Mouse (Mus musculus) gastrocnemius, postnatal 36 days (tissue): ENCODE results near the gene Fam173a. TPM values are rescaled to one million over a fixed set of nuclear protein-coding genes. Genes with fewer than 3 reads are reported as not detected.

Source experiments
- DNase-seq, 2 experiments: peaks; one replicate each; pipeline ENCODE4 v3.0.0; 2022
- intact Hi-C: fragments of 180-260 bp; cut with DNase I; formaldehyde crosslinking; loops from one replicate; pipeline ENCODE4 v1.15.1; 2025
- total RNA-seq, 2 experiments: library from RNA; stranded (reverse); gene quantifications; 2 replicates each; pipeline ENCODE4 v1.2.3; 2021

Fam173a gene
- total RNA-seq, 2 experiments from 2014 or later = 34.8 to 38.9 TPM

DNA sequence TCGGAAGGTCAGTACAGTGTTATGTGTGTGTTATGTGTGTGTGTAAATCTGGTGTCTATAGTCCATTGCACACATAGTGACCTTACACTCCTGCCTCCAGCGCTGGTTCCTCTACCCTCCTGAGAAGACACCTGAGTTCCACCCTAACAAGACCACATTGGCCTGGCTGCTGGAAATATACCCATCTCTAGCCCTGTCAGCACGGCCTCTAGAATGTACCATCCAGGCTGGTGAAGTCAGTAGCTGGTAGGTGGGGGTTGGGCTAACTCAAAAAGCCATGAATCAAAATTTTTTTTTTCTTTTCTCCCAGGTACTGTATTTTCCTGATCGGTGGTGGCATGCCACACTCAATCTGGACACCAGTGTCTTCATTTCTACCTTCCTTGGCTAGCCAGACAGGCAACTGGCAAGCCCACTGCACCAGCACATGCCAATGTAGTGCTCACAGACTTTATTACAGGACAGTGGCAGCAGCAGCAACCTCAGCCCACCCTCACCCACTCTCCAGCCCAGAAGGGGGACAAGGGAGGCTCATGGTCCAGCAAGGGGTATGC is 37.6 kb upstream of the Fam173a start:
- intact Hi-C loops = no loop called here

DNA sequence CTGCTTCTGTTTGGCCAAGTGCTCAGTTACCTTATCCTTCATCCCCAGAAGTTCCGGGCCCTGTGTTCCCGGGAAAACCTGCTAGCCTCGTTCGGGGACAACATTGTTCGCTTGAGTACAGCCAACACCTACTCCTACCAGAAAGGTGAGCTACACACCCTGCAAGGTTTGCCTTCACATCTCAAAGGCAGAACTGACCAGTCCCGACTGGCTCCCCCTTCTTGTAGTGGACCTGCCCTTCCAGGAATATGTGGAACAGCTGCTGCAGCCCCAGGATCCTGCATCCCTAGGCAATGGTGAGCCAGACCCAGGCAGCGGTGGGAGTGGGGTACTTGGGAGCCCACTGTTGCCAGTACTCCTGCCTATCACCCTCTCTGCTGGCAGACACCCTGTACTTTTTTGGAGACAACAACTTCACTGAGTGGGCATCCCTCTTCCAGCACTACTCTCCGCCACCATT is 36.9 kb upstream of the Fam173a start:
- no peak for DNase-seq
- intact Hi-C loops = loop anchor here (10.0 kb wide), 1 partner anchor 935 kb away; the partner anchor contains the start of genes Eme2, Mrps34 and Nme3

More for the DNA sequence above, 37.6 kb upstream of the Fam173a start:
- DNase-seq = no peak

DNA sequence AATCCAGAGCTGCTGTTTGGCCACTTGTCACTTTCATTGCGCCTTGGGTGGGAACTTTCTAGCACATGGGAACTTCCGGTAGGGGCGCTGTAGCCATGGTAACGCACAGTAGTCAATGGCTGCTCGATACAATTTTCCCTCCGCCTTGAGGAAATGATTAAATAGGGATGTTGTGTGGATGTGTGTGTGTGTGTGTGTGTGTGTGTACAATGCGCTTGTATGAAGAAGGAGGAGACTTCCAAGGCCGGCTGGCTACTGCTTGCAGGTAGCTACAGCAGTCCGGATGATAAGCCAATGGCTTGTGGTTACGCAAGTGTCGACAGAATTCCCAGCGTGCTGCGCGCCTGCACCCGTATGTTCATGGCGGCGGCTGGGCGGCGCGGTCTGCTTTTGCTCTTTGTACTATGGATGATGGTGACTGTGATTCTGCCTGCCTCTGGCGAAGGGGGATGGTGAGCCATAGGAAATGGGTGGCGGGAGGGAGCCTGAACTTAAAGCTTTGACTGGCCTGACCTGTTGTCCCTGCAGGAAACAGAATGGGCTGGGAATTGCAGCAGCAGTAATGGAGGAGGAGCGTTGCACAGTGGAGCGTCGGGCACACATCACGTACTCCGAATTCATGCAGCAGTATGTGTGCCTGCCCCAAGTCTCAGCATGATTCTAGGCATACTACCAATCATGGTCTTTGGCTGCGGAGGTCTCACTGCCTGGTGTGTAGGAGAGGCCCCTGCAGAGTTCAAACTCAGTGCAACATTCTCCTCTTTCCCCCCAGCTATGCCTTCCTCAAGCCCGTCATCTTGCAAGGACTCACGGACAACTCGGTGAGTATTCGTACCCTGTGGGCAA is 36.2 kb upstream of the Fam173a start, which contains the start of gene Jmjd8:
TSS of gene Jmjd8 (plus strand) at position 156 of the 846 bp plus-strand sequence.
- peak; percentile 51 to 66 for DNase-seq
- intact Hi-C loops = loop anchor here (10.0 kb wide), 1 partner anchor 934 kb away; the partner anchor contains the start of genes Eme2, Mrps34 and Nme3

DNA sequence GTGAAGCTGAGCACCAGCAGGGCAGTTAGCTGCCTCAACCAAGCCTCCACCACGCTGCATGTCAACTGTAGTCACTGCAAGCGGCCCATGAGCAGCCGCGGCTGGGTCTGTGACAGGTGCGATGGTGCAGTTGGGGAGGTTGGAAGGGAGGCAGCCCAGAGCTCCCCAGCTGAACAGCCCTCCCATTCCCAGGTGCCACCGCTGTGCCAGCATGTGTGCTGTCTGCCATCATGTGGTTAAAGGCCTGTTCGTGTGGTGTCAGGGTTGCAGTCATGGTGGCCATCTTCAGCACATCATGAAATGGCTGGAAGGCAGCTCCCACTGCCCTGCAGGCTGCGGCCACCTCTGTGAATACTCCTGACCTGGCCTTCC is 35.5 kb upstream of the Fam173a start:
- intact Hi-C loops = loop anchor here (10.0 kb wide), 1 partner anchor 933 kb away; the partner anchor contains the start of genes Eme2, Mrps34 and Nme3
- no peak for DNase-seq

DNA sequence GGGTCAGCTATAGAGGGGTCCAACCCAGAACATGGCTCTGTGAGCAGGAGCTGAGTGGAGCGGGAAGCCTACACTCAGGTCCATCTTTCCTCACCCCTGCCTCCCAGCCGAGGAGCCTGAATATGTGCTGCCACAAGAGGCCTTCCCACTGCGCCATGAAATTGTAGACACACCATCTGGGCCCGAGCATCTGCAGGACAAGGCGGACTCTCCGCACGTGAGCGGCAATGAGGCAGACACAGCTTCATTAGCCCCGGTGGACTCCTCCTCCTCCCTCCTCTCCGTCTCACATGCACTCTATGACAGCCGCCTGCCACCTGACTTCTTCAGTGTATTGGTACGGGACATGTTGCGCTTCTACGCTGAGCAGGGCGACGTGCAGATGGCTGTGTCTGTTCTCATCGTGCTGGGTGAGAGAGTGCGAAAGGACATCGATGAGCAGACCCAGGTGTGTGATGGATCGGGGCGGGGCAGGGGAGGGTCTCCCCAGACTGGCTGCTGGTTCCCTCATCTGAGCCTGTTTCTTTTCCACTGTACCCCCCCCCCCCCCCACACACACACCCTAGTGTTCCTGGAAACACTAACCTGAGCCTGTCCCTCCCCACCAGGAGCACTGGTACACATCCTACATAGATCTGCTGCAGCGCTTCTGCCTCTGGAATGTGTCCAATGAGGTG is 35.0 kb upstream of the Fam173a start:
- DNase-seq = no peak
- intact Hi-C loops = loop anchor here (10.0 kb wide), 1 partner anchor 933 kb away; the partner anchor contains the start of genes Eme2, Mrps34 and Nme3

DNA sequence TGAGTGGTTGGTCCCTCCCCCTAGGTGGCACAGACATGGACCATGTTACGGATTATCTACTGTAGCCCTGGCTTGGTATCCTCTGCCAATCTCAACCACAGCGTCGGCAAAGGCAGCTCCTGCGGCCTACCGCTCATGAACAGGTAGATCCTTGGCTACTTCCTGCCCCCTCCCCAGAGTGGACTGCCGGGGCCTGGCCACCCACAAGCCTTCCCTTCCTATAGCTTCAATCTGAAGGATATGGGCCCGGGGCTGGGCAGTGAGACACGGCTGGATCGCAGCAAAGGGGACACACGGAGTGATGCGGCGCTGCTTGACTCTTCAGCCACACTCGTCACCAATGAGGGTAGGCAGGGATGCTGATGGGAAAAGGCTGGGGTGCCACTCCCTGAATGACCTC is 34.3 kb upstream of the Fam173a start:
- intact Hi-C loops = loop anchor here (10.0 kb wide), 1 partner anchor 932 kb away; the partner anchor contains the start of genes Eme2, Mrps34 and Nme3
- DNase-seq = no peak

DNA sequence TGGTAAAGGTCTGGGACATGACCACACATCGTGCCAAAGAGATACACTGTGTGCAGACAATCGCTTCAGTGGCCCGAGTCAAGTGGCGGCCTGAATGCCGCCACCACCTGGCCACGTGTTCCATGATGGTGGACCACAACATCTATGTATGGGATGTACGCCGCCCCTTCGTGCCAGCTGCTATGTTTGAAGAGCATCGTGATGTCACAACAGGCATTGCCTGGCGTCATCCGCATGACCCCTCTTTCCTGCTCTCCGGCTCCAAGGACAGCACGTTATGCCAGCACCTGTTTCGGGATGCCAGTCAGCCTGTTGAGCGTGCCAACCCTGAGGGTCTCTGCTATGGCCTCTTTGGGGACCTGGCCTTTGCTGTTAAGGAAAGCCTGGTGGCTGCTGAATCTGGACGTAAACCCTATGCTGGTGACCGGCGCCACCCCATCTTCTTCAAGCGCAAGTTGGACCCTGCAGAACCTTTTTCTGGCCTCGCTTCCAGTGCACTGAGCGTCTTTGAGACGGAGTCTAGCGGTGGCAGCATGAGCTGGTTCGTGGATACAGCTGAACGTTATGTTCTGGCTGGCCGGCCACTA is 33.4 kb upstream of the Fam173a start:
- DNase-seq = no peak
- intact Hi-C loops = loop anchor here (10.0 kb wide), 1 partner anchor 931 kb away; the partner anchor contains the start of genes Eme2, Mrps34 and Nme3

DNA sequence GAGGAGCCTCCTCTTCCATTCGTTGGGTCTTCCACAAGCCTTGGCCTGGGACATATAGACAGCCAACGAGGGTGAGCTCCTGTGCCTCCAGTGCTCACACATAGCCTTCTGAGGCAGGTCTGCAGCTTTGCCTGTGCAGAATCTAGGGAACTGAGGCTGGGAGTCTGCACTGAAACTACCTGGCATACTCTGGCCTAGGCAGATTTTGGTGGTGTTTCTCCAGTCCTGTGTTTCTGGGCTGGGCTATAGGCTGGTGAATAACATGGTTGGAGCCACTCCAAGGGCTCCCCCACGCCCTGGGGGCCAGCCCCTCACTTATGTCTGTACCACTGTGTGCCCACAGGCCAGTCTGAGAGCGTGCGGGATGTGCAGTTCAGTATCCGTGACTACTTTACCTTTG is 32.6 kb upstream of the Fam173a start:
- DNase-seq = no peak
- intact Hi-C loops = loop anchor here (10.0 kb wide), 1 partner anchor 931 kb away; the partner anchor contains the start of genes Eme2, Mrps34 and Nme3

DNA sequence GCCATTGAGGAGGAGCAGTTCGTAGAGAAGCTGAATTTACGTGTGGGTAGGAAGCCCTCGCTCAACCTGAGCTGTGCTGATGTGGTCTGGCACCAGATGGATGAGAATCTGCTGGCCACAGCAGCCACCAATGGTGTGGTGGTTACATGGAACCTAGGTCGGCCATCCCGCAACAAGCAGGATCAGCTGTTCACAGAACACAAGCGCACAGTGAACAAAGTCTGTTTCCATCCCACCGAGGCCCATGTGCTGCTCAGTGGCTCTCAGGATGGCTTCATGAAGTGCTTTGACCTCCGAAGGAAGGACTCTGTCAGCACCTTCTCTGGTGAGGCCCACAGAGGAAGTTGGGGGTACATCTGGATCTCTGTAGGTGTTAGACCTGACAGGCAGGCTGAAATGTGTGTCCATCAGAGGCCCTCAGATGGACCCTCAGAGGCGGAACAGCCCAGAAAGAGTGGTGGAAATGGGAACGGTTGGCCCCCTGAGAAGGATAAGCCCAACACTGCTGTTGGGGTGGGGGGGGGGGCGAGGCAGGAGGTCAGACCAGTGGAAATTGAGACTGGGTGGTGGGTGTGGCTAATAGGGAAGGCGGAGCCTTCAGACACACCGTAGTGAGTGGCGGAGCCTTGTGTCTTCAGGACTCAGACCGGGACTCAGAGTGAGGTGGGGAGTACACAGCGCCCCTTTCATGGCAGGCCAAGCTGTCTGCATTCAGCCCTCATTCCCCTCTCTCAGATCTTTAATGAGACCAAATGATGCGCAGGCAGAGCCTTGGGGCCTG is 31.9 kb upstream of the Fam173a start:
- intact Hi-C loops = loop anchor here (10.0 kb wide), 1 partner anchor 930 kb away; the partner anchor contains the start of genes Eme2, Mrps34 and Nme3
- no peak for DNase-seq

DNA sequence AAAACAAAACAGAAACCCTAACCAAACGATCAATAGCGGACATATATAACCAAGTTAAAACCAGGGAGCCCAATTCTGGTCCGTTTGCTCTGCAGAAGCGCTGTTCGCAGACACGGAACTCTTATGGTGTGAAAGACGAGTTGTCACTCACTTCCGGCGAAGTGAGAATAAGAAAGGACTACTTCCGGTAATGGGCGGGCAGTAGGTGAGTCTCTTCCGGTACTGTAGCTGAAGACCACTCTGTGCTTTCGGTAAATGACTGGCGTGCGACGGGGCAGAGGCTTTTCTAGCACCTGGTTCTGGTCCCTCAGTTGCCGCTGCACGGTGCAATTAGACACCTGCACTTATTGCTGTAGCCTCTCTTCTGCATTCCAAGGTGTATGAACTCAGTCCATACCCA is 30.8 kb upstream of the Fam173a start, which contains the start of gene Wdr24:
TSS of gene Wdr24 (plus strand) at position 176 of the 400 bp plus-strand sequence.
- intact Hi-C loops = loop anchor here (10.0 kb wide), 1 partner anchor 929 kb away; the partner anchor contains the start of genes Eme2, Mrps34 and Nme3
- DNase-seq = peak; percentile 51 to 71

DNA sequence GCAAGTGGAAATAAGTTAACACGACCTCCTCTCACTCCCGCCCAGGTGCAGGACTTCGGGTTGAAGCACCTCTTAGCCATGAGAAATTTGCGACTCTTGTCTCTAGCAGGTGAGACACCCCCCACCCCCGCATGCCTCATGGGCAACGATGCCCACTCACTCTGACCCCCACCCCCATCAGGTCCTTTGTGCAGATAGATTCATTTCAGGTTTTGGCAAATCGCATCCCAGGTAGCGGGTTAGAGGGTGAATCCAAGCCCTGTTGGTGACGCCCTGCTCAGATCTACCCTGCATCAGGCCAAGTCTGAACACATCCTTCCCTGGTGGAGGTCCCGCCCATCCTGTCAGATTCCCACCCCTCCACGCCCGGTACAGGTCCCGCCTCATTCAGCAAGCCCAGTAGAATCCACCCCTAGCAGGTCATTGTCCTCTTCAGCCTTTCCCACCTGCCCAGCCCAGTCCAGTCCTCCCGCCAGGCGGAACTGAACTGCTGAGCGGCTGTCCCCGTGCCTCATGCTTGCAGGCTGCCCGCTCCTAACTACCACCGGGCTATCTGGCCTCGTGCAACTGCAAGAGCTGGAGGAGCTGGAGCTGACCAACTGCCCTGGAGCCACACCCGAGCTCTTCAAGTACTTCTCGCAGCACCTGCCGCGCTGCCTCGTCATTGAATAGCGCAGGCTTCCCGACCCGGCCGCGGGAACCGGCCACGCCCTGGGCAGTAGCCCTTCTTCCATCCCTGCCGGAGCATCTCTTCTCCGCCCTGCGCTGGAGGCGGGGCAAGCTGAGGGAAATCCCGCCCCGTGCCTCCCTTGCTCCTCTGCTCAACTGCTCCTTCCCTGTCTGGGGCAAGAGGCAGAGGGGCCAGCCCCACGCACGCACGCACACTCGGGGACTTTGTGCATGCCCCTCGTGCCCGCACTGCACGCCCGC is 26.4 kb upstream of the Fam173a start:
- peak in 1 of 2 experiments; percentile 4 for DNase-seq
- intact Hi-C loops = no loop called here

DNA sequence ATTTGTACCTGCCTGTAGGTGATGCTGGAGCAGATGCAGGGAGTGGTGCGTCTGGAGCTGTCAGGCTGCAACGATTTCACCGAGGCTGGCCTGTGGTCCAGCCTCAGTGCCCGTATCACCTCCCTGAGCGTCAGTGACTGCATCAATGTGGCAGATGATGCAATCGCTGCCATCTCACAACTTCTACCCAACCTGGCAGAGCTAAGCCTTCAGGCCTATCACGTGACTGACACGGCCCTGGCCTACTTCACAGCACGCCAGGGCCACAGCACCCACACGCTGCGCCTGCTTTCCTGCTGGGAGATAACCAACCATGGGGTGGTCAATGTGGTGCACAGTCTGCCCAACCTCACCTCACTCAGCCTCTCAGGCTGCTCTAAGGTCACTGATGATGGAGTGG is 25.0 kb upstream of the Fam173a start:
- intact Hi-C loops = no loop called here

DNA sequence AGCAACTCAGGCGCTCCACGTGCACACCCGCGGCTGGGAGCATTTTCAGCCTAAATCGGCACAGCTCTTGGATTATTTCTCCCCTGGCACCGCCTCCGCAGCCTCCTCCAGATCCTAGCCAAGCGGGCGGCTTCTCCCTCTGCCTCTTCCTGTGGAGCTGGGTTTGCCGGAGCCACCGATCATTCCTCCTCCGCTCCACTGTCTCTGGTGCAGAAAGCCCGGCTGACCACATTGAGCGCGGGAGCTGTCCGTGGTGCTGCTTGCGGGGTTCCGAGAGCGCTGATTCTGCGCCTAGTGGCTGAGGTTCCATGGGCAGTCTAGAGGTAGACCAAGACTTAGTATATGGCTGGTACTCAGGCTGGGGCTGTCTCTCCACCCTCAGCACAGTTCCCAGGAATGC is 20.8 kb upstream of the Fam173a start:
- intact Hi-C loops = no loop called here
- DNase-seq = peak; percentile 71 to 73

More for the DNA sequence above, 25.0 kb upstream of the Fam173a start:
- no peak for DNase-seq

DNA sequence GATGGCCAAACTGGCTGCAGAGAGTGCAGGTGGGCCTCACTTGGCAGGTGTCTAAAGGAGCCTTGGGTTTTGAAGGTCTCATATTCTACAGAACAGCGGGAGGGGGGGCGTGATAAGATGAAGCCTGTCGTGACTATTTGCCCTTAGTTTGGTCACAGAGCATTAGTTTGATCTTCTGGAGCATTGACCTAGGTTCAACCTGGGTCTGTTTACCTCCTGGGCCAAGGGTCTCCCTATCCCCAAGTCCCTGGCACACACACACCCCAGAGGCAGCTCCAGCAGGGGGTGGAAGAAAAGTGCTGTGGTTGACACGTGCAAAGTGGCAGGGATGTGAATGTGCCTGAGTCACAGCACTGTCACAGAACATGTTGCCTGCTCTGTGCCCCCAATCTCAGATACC is 18.2 kb upstream of the Fam173a start:
- intact Hi-C loops = no loop called here
- no peak for DNase-seq

DNA sequence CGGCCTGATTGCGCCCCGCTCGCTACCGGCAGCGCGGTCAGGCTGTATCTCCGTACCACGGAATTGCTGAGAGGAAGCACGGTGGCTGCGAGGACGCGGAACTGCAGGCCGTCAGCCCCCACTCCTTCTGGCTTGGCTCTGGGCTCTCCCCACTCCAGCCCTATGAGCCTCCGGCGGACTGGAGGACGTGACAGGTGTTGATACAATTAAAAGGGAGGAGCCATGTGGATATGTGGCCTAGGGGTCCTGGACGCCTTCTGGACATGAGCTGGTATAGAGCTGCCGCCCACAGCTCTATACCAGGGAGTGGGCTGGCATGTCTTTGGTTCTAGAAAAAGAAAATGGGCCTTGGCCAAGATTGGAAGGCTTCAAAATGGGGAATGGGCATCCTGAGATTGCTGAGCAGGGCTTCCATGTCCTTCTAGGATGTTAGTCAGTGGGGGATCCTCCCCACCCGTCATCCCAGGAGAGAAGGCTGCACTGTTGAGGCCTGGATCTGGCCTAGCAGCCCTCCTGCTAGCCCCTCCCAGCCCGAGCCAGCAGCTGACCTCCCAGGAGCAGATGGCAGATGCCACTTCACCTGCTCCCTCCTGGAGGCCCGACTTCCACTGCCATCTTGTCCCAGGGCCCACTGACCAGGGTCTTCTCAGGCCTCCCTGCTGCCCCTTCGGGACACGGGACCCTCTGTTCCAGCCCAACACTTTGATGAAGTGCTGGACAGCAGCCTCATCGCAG is 17.1 kb upstream of the Fam173a start:
- intact Hi-C loops = no loop called here
- DNase-seq = no peak

DNA sequence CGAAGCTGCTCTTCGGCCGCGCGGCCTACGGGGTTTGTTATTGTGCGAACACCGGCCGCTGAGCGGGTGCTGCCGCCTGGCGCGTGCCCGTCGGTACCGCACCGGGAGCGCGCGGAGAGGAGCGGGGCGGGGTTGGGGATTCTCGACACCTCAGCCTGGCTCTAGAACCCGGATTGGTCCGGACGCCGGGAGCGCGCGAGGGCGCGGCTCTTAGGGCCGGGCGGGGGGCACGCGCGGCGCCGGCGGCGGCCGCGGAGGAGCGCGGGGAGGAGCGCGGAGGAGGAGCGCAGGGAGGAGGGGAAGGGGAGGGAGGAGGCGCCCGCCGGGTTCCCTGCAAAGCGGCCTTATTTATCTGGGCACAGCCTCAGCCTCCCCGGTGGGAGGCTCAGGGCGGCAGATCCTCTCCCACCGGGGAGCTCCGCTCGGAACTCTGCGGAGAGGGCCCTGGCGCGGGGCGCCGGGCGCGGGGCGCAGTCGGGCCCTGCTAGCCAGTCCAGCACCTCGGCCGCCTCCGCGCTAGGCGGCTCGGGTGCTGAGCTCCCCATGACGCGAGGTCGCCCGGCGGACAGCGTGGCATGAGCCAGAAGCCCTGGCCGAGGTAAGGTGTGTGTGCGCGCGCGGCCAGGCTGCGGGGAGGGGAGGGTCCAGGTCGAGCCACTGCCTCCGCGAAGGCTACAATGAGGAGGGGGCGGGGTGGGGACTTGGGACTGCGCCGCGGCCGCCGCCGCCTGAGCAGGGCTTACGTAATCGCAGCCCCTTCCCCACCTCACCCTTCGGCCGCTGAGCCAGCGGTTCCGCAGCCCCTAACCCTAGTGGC is 16.3 kb upstream of the Fam173a start, which contains the start of gene Fbxl16:
TSS of gene Fbxl16 (plus strand) at position 297 of the 817 bp plus-strand sequence.
- peak in 1 of 2 experiments; percentile 42 for DNase-seq
- intact Hi-C loops = no loop called here
